Mouse (Mus musculus): ENCODE results near the gene Gad1.

The Gad1 gene

DNA sequence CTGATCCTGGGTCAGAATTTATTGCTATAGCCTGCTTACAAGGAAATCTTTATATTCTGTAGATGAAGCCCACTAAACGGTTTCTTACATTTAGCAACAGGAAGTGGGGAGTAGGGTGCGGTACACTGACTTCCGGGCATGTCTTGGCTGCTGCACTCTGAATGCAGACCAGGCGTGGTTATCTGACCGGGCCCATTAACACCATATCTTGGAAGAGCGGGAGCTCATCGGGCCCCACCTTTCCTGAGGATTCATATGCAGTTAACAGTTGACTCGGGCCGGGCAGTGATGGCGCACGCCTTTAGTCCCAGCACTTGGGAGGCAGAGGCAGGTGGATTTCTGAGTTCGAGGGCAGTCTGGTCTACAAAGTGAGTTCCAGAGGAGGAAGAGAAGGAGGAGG lies 75.5 kb downstream of the Gad1 start:
- no peak for DNase-seq (ENCODE audit: low spot score in 2 of 2)

DNA sequence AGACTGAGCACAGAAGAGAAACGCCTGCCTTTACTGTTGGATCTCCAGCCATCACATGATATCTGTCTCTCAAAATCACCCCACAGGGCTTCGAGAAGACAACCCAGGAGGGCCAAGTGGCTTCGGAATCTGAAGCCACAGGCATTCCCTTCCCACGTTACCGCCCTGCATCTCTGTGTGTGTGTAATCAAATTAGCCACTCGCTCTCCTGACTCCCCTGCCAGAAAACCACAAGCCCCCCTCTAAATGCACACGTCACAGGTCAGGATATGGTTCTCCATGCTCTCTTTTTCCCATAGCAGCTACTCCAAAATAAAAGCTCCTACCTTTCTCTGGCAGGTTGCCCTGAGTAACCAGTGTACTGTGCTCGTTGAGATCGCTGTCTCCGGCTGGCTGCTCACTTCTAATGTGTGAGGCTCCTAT lies 76.5 kb downstream of the Gad1 start:
- DNase-seq (ENCODE audit: low spot score in 2 of 2): peak in 1 of 2 experiments; percentile 8

DNA sequence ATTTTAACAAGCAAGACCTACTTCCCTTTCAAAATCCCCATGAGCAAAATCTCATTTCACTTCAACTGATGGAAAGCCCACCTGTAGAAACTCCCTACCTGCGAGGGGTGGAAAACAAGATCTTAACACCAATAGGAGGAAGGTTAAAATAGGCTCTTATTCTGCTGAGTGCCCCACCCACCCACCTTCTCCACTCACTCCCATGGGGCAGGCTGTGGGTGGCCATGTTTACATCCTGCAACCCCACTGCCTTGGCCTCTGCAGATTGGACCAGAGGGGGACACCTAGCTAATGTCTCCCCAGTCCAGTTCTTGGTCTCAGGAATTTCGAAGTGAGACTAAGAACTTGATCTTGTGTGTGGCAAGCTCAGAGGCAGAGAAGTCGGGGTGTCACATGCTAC lies 77.0 kb downstream of the Gad1 start:
- DNase-seq (ENCODE audit: low spot score in 2 of 2): no peak

DNA sequence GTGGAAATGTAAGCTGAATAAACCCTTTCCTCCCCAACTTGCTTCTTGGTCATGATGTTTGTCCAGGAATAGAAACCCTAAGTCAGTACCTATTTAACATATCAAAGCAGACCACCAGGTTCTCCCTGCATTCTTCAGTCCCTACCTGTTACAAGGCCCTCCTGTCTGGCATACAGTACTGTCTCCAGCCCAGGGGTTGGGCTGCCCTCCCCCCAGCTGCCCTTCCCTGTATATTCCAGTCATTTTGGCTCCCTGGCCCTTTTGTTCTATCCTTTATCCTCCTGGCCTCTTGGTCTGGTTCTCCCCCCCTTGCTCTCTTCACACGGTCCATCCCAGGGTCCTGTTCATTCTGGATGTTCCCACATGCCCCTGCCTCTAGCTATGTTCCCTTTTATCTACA lies 78.4 kb downstream of the Gad1 start:
- no peak for DNase-seq (ENCODE audit: low spot score in 2 of 2)

DNA sequence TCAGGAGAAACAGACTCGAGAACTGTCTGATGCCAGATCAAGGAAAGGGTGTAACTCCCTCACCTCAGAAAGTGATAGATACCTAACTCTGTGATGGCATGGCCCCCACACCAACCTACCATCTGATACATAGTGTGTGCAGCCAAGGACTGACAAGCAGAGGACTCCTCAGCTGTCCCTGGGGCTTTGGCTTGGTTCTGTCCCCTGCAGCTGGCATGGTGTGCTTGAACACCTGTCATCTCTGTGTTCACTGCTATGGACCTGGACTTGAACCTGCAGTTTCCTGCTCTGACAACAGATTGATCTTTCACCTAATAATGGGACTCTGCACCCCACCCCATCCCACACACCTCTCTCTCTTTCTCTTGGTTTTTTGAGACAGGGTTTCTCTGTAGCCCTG lies 79.5 kb downstream of the Gad1 start:
- no peak for DNase-seq (ENCODE audit: low spot score in 2 of 2)

DNA sequence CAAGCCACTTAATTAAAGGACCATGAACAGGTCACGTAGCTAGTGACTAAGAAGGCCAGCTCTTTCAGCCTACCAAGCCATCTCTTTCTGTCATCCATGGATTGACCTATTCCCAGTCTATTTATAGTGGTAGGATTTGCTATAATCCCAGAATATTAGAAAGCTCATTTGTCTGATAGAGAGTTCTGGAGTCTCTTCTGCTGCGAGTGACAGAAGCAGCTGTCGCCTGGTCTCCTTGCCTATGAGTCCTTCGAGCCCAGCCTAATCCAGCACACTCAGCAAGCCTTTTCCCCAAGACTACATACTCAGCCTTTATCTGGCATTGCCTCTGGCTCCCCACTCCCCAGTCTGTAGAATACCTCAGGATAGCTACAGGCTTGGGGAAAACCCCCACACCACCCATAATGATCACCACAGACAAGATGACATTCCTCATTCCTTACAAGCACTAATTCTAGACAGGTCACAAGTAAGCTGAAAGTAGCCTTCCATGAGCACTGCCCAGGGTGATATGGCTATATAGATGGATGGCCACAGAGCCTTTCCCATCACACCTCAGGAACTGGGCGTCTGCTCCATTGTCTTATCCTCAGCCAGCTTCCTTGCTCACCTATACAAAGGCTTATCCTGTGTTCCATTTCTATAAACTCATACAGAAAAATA lies 81.3 kb downstream of the Gad1 start:
- no peak for DNase-seq (ENCODE audit: low spot score in 2 of 2)

DNA sequence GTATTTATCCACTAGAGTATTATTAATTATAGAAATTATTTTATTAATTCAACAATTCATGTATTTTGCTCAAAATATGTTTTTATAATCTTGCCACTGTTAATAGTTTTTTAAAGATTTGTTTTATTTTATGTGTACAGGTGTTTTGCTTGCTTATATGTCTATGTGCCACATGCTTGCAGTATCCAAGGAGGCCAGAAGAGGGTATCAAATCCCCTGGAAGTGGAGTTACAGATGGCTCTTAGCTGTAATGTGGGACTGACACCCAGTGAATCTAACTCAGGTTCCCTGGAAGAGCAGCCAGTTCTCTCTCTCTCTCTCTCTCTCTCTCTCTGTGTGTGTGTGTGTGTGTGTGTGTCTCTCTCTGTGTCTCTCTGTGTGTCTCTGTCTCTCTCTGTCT lies 88.1 kb downstream of the Gad1 start:
- no peak for DNase-seq (ENCODE audit: low spot score in 2 of 2)

DNA sequence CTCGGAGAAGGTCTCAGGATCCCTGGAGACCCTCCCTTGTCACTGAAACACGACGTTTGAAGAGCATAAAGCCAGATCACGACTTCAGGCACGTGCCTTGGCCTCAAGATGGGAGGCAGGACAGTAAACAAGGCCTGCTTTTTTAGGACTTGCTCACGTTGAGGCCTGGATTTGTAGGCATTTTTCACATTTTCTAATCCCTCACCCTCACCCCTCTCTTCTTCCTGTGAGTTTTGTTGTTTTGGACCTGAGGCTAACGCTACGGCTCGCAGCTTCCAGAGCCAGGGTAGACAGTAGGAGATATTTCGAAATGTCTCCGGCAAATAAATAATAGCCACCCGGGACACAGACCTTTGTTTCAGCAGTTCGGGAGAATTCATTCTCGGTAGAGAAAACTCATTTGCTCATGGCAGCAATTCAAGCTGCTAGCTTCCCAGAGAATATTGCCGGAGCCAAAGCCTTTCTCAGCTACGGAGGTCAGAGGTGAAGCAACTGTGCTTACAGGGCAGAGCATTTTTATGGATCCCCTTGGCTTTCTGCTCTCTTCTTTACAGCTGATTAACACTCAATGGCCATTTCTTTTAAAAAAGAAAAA lies 90.2 kb downstream of the Gad1 start:
- no peak for DNase-seq (ENCODE audit: low spot score in 2 of 2)

DNA sequence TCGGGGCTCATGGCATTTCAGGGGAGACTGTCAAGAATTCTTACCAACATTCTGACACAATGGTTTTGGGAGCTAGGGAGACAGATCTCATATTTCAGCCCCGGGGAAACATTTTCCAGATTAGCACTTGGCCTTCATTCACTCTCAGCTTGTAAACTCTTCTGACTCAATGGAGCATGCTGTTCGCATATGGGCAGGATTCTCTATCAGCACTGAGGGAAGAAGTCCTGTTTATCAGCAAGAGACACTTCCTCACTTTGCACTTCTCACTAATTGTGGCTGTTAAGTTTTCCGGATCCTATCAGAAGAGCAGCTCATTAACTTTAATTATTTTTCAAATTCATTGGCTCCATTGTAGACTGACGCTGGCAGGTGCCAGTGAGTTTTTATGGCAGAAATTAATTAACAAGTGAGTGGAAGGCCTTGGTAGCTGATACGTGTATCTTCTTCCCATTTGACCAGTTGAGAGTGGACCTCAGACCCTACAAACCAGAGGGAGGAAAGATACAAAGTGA lies 92.5 kb downstream of the Gad1 start:
- no peak for DNase-seq (ENCODE audit: low spot score in 2 of 2)

DNA sequence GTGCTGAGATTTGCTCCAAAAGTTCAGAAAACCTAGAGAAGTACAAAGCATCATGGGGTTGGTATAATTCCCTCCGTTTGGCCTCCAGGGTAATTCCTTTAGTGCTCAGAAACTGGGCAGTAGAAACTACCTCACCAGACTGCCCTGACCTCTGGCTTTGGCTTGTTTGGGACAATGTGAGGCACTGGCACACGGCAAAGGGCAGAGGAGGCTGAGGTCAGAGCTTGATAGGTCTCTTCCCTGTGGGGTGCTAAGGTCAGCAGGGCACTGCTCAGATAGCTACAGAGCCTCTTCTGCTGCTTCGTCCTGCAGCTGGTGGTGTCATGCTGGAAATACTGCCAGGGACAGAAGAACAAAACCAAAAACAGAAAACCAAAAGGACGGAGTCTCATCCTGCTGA lies 94.8 kb downstream of the Gad1 start:
- no peak for DNase-seq (ENCODE audit: low spot score in 2 of 2)

DNA sequence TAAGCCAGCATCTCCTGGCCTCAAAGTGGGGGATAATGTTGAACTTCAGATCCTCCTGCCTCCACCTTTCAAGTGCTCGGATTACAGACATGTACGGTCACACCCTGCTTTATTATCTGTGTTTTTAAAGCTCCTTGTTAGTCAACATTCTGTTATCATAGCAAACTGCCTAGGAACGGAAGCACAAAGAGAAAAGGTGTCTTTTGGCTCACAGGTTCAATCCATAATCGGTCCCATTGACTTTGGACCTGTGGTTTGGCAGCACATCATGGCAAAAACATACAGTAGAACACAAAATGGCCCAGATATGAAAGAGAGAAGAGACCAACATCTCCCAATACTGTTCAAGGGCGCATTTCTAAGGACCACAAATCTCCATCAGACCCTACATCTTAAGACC lies 95.4 kb downstream of the Gad1 start:
- no peak for DNase-seq (ENCODE audit: low spot score in 2 of 2)

DNA sequence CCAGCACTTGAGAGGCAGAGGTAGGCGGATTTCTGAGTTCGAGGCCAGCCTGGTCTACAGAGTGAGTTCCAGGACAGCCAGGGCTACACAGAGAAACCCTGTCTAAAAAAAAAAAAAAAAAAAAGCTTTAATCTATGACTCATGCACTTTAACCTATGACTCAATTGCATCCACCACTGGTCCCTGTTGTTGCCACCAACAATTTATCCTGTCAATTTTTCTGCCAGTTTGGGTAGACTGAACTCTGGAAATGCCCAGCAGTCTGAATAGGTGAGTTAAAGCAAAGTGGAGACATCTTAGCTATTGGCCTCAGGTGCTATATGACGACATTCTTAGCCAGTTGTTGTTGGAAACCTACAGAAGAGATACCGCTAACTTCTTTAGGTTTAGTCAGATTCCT lies 96.6 kb downstream of the Gad1 start:
- no peak for DNase-seq (ENCODE audit: low spot score in 2 of 2)

Measured in frontal cortex, postnatal 36 days (tissue).